18 mouse cellular contexts compared by ENCODE assay signal in genomic region chr13:64421952-64422606, GRCm38 (mm10). TPM values are rescaled to one million over a fixed set of nuclear protein-coding genes. Genes with fewer than 3 reads are reported as not detected.
DNase-seq lines count a peak whose midpoint lies in the region; ATAC-seq and TF ChIP-seq lines count a peak whose summit lies in the region.
"Had no signal": no experiment of that assay in that cellular context is flagged by ENCODE, and none has a peak within 500 bp of the region (broad histone marks: within the 10 kb centered on the region; RNA-seq: fewer than 3 reads in every experiment).

No protein-coding gene starts in this region.

- 77% methylated on average over 7 of the region's 7 CpGs for WGBS in heart, embryonic 15.5 days
- WGBS in thymus, adult 2 months: 66% methylated on average over 7 of the region's 7 CpGs
- WGBS in macrophage (ENCODE audit: missing documents): 37% methylated on average over 7 of the region's 7 CpGs
- 92% methylated on average over 7 of the region's 7 CpGs for WGBS in hindbrain, embryonic 11.5 days
- 87% methylated on average over 7 of the region's 7 CpGs for WGBS in neural tube, embryonic 15.5 days

- H3K4me1 ChIP-seq in heart, embryonic 15.5 days (replicated peaks): peaks cover 5% of the 10 kb centered on the region
- peaks cover 16% of the 10 kb centered on the region for H3K4me1 ChIP-seq in thymus, adult 2 months (replicated peaks; ENCODE audit: control insufficient read depth, insufficient read depth, low read length)
- no peaks in the 10 kb centered on the region for H3K4me1 ChIP-seq in hindbrain, embryonic 11.5 days (replicated peaks; ENCODE audit: control insufficient read depth, insufficient read depth, low read length)
- H3K4me1 ChIP-seq in neural tube, embryonic 15.5 days: no peaks in the 10 kb centered on the region
- H3K4me1 ChIP-seq: limb, embryonic 15.5 days had no signal

- H3K27ac ChIP-seq in heart, embryonic 15.5 days: peak overlapping the region; percentile 49
- peak overlapping the region; percentile 54 for H3K27ac ChIP-seq in thymus, adult 2 months (ENCODE audit: control insufficient read depth, insufficient read depth, low read length)
- H3K27ac ChIP-seq in macrophage: peak overlapping the region; percentile 83
- no peak overlapping the region for H3K27ac ChIP-seq in hindbrain, embryonic 11.5 days (ENCODE audit: low read depth, low read length)
- H3K27ac ChIP-seq in neural tube, embryonic 15.5 days (replicated peaks): no peak overlapping the region
- H3K27ac ChIP-seq: hindbrain, embryonic 14.5 days; layer of hippocampus, adult 2 months; limb, embryonic 15.5 days had no signal

- H3K4me3 ChIP-seq in heart, embryonic 15.5 days: no peak overlapping the region
- no peak overlapping the region for H3K4me3 ChIP-seq in thymus, adult 2 months (ENCODE audit: control insufficient read depth, insufficient read depth, low read length)
- H3K4me3 ChIP-seq in macrophage (ENCODE audit: inconsistent target): no peak overlapping the region
- no peak overlapping the region for H3K4me3 ChIP-seq in hindbrain, embryonic 11.5 days (ENCODE audit: low read depth, low read length)
- no peak overlapping the region for H3K4me3 ChIP-seq in neural tube, embryonic 15.5 days (replicated peaks)
- H3K4me3 ChIP-seq: layer of hippocampus, adult 2 months; limb, embryonic 15.5 days had no signal

- no peak overlapping the region for H3K4me2 ChIP-seq in heart, embryonic 15.5 days
- no peak overlapping the region for H3K4me2 ChIP-seq in hindbrain, embryonic 11.5 days (replicated peaks; ENCODE audit: low read depth, low read length)
- H3K4me2 ChIP-seq in neural tube, embryonic 15.5 days: no peak overlapping the region
- H3K4me2 ChIP-seq: hindbrain, embryonic 14.5 days; limb, embryonic 15.5 days had no signal

- no peaks in the 10 kb centered on the region for H3K36me3 ChIP-seq in heart, embryonic 15.5 days
- no peaks in the 10 kb centered on the region for H3K36me3 ChIP-seq in thymus, adult 2 months (ENCODE audit: control insufficient read depth, insufficient read depth, low read length)
- H3K36me3 ChIP-seq in macrophage (ENCODE audit: inconsistent target): no peaks in the 10 kb centered on the region
- H3K36me3 ChIP-seq in hindbrain, embryonic 11.5 days (ENCODE audit: control insufficient read depth, insufficient read depth, low read length): no peaks in the 10 kb centered on the region
- no peaks in the 10 kb centered on the region for H3K36me3 ChIP-seq in neural tube, embryonic 15.5 days
- H3K36me3 ChIP-seq: limb, embryonic 15.5 days had no signal

- intact Hi-C loops in heart, postnatal 14 days (cut with DNase I): no loop called here

- TF ChIP-seq CTCF in thymus, adult 2 months (IDR thresholded peaks at IDR 0.05; ENCODE audit: borderline replicate concordance, control insufficient read depth, extremely low read depth, insufficient read depth, low read length, poor library complexity): no peak

- no peak for DNase-seq in heart, postnatal 14 days
- DNase-seq in thymus, adult 2 months: peak; percentile 45
- DNase-seq in thymus, postnatal 4 days: no peak
- DNase-seq in hindbrain, embryonic 11.5 days (ENCODE audit: low spot score): no peak
- DNase-seq in frontal cortex, postnatal 36 days (ENCODE audit: low spot score in 2 of 2): no peak
- DNase-seq: cerebellum, adult 8-10 months; heart, adult 18-20 months; kidney, adult 8-10 months; lung, postnatal 10 days; midbrain, embryonic 14.5 days; right cerebral cortex, postnatal 4 days had no signal

- no peaks in the 10 kb centered on the region for H3K27me3 ChIP-seq in heart, embryonic 15.5 days
- no peaks in the 10 kb centered on the region for H3K27me3 ChIP-seq in thymus, adult 2 months (ENCODE audit: control insufficient read depth, insufficient read depth, low read length)
- H3K27me3 ChIP-seq in hindbrain, embryonic 11.5 days (ENCODE audit: control insufficient read depth, insufficient read depth, low read length): no peaks in the 10 kb centered on the region
- no peaks in the 10 kb centered on the region for H3K27me3 ChIP-seq in neural tube, embryonic 15.5 days (replicated peaks)
- H3K27me3 ChIP-seq: limb, embryonic 15.5 days had no signal

- H3K9ac ChIP-seq in heart, embryonic 15.5 days: no peak overlapping the region
- H3K9ac ChIP-seq in hindbrain, embryonic 11.5 days (ENCODE audit: low read depth, low read length): no peak overlapping the region
- H3K9ac ChIP-seq in neural tube, embryonic 15.5 days (replicated peaks): no peak overlapping the region
- H3K9ac ChIP-seq: hindbrain, embryonic 14.5 days; limb, embryonic 15.5 days had no signal

- H3K9me3 ChIP-seq in heart, embryonic 15.5 days (replicated peaks): no peaks in the 10 kb centered on the region
- H3K9me3 ChIP-seq in hindbrain, embryonic 11.5 days (ENCODE audit: control insufficient read depth, low read length): no peaks in the 10 kb centered on the region
- no peaks in the 10 kb centered on the region for H3K9me3 ChIP-seq in neural tube, embryonic 15.5 days (replicated peaks)
- H3K9me3 ChIP-seq: limb, embryonic 15.5 days had no signal

- H3K79me2 ChIP-seq in macrophage (ENCODE audit: inconsistent target): no peaks in the 10 kb centered on the region

- no peak for TF ChIP-seq POLR2A in thymus, adult 2 months (IDR thresholded peaks at IDR 0.05; ENCODE audit: control insufficient read depth, extremely low read depth, insufficient read depth, low read length, poor library complexity)

- ATAC-seq in heart, embryonic 15.5 days (replicated peaks; ENCODE audit: insufficient number of reproducible peaks, insufficient read depth, low FRiP score, low read depth): no peak
- ATAC-seq in hindbrain, embryonic 11.5 days (ENCODE audit: low FRiP score): no peak
- no peak for ATAC-seq in neural tube, embryonic 15.5 days (ENCODE audit: low FRiP score)
- ATAC-seq: CD4-positive, CD25-positive, alpha-beta regulatory T cell, adult 4 months had no signal

RNA-seq across cellular contexts. Expression of gene Cdk20, which starts 10.0 kb away (rescaled TPM):
- polyA plus RNA-seq in heart, embryonic 15.5 days (2015; fragmentation: Nextera tagmentation; extraction: Ambion mirVana): 6.0 and 10.5 TPM in 2 replicates
- total RNA-seq in heart, postnatal 14 days (2021): 1 to 10 TPM; 3.4 to 5.0 TPM
- 128 and 129 TPM in 2 replicates for polyA plus RNA-seq in thymus, adult 2 months (2012; rRNA removed)
- total RNA-seq in macrophage (2018; cell fraction: chromatin; rRNA removed): 10 to 100 TPM in 21 of 26 experiments, 1 to 10 TPM in 5; 4.9 to 56.3 (median 17.3) TPM
- total RNA-seq in macrophage (2018; cell fraction: cytosol; rRNA removed): 10 to 100 TPM in 4 of 26 experiments, 1 to 10 TPM in 22; 2.5 to 12.5 (median 5.6) TPM
- 10 to 100 TPM in 16 of 26 experiments, 1 to 10 TPM in 10; 2.7 to 45.9 (median 13.0) TPM for total RNA-seq in macrophage (2018; cell fraction: nucleus; rRNA removed)
- polyA plus RNA-seq in macrophage (2018): 11.3 to 20.3 TPM (median 11.6 TPM) in 3 replicates
- polyA plus RNA-seq in hindbrain, embryonic 11.5 days (2014; fragmentation: Nextera tagmentation; extraction: Ambion mirVana): 7.3 and 7.4 TPM in 2 replicates
- polyA plus RNA-seq in neural tube, embryonic 15.5 days (2015; fragmentation: Nextera tagmentation; extraction: Ambion mirVana): 23.5 and 32.1 TPM in 2 replicates

RNA-seq across cellular contexts. Expression of gene Ctsl, which starts 51.4 kb away (rescaled TPM):
- polyA plus RNA-seq in heart, embryonic 15.5 days (2015; fragmentation: Nextera tagmentation; extraction: Ambion mirVana): 246 and 363 TPM in 2 replicates
- 100 to 1,000 TPM; 260 to 267 TPM for total RNA-seq in heart, postnatal 14 days (2021)
- 292 and 586 TPM in 2 replicates for polyA plus RNA-seq in thymus, adult 2 months (2012; rRNA removed)
- total RNA-seq in macrophage (2018; cell fraction: chromatin; rRNA removed): 100 to 1,000 TPM in 15 of 26 experiments, 10 to 100 TPM in 11; 28.8 to 498 (median 136) TPM
- 1,000 to 10,000 TPM in 1 of 26 experiments, 100 to 1,000 TPM in 25; 292 to 1,007 (median 547) TPM for total RNA-seq in macrophage (2018; cell fraction: cytosol; rRNA removed)
- total RNA-seq in macrophage (2018; cell fraction: nucleus; rRNA removed): 1,000 to 10,000 TPM in 1 of 26 experiments, 100 to 1,000 TPM in 25; 266 to 1,797 (median 504) TPM
- polyA plus RNA-seq in macrophage (2018): 822 to 3,190 TPM (median 998 TPM) in 3 replicates
- polyA plus RNA-seq in hindbrain, embryonic 11.5 days (2014; fragmentation: Nextera tagmentation; extraction: Ambion mirVana): 122 and 135 TPM in 2 replicates
- 168 and 392 TPM in 2 replicates for polyA plus RNA-seq in neural tube, embryonic 15.5 days (2015; fragmentation: Nextera tagmentation; extraction: Ambion mirVana)

Comparison
In these comparisons a context has a peak if more than half of its experiments do, and no peak if none do; other contexts are left out.
1. H3K27ac ChIP-seq: peak in heart, embryonic 15.5 days (single experiment), thymus, adult 2 months (single experiment) and macrophage (single experiment); none in hindbrain, embryonic 11.5 days (single experiment) and neural tube, embryonic 15.5 days (single experiment).